Mouse (Mus musculus) right cerebral cortex, postnatal 10 days (tissue): Measurements from ENCODE around the gene Col27a1.
A peak's percentile ranks its signal among the peaks of the same experiment; 100 is the strongest.

Experiments used
- DNase-seq, 2 experiments: peaks; one replicate each; pipeline ENCODE4 v3.0.0; 2021; ENCODE audit warnings: low spot score in 2 of 2

The Col27a1 gene

DNA sequence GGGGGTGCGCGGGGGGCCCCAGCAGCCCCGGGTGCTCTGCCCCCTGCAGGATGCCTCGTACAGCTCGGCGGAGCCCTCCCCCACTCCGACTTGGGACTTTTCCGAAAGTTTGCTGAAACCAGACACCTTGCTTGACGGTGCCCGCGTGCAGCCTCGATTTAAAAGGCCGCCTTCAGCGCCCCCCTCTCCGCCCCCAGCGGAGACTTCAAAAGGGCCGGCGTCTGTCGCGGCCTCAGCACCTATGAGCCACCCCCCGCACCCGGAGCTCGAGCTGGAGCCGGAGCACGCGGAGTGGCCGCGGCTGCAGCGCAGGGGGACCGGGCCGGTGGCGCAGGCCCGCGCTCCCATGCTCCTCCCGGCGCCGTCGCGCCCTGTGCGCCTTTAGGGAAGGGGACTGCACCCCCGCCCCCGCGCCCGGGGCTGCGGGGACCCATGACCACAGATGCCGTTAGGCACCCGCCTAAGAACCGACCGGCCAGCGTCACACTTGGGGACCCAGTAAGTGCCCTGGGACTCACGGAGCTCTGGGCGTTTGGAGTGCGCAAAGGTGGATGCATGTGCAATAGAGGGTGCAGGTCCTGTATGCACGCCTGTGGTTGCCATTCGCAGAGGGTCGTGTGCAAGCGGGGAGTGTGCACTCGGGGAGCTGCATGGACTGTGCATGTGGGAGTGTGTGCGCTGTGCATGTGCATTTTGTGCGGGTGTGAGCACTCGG lies at the start of gene Col27a1:
TSS of gene Col27a1 (plus strand) at position 98 of the 715 bp plus-strand sequence.
- no peak for DNase-seq

- no peak for DNase-seq
Measured at GRCm38 (mm10) chr4:63165636-63166035, 48.2 kb upstream of the Col27a1 start.

GRCm38 (mm10) chr4:63166323-63166722 lies 47.5 kb upstream of the Col27a1 start:
- no peak for DNase-seq

- no peak for DNase-seq
Measured at GRCm38 (mm10) chr4:63170061-63170460, 43.7 kb upstream of the Col27a1 start.

DNA sequence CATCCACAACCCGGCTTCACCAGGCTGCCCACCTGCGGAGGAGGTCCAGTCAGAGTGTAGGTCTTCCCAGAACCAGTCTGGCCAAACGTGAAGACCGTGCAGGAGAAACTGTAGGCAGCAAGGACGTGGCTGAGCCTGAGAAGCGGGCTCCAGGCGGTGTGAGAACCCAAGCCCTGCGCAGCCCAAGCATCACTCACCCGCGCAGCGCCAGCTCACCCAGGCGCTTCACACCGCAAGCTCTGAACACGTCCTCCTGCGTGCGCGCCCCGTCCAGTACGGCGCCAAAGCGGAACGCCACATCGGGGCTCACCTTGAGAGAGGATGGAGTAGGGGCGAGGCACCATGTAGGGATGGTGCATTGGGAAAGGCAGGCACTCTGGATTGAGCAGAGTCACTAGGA lies 42.7 kb upstream of the Col27a1 start:
- no peak for DNase-seq

DNA sequence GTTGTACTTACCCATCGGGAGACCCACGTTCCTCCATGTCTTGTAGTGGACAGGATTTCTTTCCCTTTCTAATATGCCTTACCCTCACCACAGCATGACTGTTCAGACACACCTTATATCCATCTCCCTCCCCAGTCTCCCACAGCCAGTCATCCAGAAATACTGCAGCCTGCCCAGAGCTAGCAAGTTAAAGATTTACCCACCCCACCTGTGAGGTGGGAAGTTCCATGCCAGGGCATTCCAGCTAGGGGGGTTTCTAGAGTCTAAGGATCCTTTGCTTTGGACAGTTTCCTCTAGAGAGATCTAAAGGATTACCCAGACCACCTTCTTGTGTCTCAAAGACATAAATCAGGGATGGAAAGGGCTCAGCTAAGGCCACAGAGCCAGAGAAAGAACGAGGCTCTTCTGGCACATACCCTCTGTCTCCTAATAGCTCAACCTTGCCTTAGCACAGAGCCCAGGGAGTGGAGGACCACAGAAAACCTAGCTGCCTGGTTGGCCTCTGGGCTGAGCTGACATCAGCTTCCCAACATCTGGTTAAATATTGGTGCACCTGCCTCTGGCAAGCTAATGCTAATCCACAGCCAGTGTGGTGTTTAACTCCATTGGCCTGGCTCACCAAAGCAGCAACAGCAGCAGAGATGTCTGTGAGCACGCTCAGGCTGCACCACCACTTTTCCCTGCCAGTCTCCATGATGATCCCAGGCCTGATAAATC lies 41.7 kb upstream of the Col27a1 start, which contains the start of gene Kif12:
TSS of gene Kif12 (minus strand) at position 163 of the 717 bp plus-strand sequence.
- no peak for DNase-seq

DNA sequence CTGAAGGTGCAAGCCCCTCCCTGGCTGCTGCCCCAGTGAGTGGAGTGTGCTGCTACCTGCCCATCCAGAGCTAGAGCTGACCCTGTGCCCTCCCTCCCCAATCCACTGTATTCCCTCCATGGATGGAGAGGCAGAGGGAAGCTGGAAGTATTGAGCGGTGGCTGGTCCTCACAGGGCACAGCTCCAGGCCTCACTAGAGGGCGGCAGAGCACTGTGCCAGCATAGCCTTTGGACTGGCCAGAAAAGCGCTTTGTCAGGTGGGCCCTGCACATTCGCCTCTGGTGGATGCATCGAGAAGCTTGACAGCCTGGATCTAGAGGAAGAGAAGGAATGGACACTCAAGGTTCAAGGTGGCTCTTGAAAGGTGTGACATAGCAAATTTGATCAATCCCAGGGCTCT lies 32.2 kb upstream of the Col27a1 start:
- peak; percentile 70 to 84 for DNase-seq

- peak; percentile 34 to 35 for DNase-seq
Measured at GRCm38 (mm10) chr4:63186281-63186870, 27.4 kb upstream of the Col27a1 start.

DNA sequence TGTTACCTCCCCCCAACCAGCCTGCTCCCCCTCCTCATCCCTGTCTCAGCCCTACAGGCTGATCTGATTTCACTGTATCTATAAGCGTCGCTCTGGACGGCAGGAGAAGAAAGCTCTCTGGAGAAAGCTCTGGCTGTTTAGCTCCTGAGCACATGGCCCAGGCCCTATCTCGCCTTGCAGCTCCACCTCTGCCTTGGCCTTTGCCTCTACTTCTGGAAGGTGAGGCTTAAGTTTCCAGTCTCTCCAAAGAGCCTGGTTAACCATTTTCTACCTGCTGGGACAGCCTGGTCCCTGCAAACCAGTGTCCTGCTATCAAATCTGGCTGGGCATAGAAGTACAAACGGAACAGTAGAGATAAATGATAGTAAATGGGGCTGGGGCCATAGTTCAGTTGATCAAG lies 22.2 kb upstream of the Col27a1 start:
- no peak for DNase-seq

- DNase-seq, result no peak
Measured at GRCm38 (mm10) chr4:63194366-63194765, 19.4 kb upstream of the Col27a1 start.

DNA sequence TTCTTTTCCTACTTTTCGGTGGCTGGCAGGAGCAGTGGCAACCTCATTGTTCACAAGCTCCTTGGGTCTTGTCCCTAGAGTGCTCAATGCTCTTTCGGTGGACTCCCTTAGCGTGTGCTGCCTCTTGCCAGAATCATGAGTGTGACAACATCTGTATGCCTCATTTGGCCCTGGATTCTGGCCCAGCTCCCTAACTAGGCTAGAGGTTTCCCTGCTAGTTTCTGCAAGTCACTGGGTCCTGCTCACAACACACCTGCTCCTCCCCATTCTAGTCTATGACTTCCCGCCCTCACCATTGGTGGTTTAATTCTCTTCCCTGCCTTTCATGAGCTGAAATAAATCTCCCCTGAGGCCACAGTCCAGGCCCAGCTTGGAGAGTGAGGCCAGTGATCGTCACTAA lies 14.4 kb upstream of the Col27a1 start:
- no peak for DNase-seq

- no peak for DNase-seq
Measured at GRCm38 (mm10) chr4:63203874-63204273, 9.9 kb upstream of the Col27a1 start.

DNA sequence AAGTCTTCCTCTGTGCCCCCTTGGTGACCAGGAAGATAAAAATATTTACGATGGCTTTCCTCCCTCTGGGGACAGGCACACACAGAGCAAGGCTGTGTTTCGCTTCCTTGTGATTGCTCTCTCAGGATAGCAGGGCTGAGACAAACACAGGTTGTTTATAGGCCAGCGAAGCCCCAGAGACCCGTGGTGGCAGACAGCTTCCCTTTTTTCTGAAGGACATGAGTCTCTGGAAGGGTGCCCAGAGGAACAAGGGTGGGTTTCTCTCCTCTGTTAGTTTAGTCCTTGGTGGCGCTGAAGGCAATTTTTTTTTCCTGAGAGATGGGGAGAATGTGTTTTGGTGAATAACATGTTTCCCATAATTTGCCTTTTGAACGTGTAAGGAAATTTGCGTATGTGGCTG lies 8.2 kb upstream of the Col27a1 start:
- peak; percentile 76 to 80 for DNase-seq

GRCm38 (mm10) chr4:63215185-63215992 lies 1.6 kb downstream of the Col27a1 start:
- peak; percentile 68 to 83 for DNase-seq

DNA sequence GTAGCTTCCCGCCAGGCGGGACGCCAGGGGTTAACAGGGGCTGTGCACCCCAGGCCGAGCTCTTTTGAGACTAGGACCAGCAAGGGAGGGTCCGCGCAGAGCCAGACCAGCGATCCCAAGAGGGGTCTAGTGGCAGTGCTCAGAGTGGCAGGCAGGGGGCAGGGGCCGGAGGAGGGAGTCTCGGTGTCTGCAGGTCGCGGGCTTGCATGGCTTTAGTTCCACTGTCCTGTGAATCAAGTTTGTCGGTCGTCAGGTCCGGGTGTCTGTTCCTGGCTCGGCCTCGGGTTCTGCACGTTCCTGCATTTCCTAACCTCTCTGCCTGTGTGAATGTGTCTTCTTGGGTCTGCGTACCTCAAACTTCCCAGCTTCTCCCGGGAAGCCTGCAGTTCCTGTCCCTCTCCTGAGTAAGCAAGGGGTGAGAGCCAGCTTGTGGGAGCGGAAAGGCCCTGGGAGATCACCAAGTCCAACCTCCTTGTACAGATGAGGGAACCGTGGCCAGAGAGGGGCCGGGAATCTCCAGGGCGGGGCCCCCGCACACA lies 2.3 kb downstream of the Col27a1 start:
- DNase-seq, result peak in 1 of 2 experiments; percentile 58

GRCm38 (mm10) chr4:63216566-63216965 lies 2.8 kb downstream of the Col27a1 start:
- no peak for DNase-seq

DNA sequence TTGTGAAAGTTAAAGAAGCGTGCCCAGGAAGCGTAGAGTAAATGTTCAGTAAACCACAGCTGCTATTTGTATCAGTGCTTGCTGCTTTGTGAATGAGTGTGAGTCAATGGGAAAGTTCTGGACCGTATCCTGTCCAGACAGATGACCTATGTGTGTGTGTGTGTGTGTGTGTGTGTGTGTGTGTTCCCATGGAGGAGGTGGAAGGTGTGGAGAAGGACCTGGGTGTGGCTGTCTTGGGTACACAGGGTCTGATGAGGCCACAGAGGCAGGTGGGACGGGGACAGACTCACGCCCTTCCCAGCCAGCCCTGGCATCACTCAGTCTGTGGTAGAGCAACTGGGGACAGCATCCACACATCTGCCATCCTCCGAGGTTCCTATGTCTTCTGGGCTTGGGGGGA lies 3.7 kb downstream of the Col27a1 start:
- no peak for DNase-seq

DNA sequence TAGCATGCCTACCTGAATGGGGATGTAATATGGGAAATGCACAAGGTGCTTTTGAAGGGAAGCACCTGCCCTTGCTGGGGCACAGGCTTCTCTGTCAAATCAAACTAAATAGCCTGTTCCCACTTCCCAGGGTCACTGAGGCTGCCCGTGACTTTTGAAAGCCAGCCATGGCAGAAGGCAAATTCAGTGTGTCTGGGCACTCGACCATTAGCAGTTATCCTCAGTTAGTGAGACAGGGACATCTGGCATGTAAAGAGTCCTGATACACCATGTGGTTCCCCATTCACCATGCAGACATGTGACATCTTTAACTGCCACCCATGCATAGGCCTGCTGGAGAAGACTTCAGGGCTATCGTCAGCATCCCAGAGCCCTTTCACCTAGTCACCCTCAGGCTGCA lies 5.3 kb downstream of the Col27a1 start:
- no peak for DNase-seq

DNA sequence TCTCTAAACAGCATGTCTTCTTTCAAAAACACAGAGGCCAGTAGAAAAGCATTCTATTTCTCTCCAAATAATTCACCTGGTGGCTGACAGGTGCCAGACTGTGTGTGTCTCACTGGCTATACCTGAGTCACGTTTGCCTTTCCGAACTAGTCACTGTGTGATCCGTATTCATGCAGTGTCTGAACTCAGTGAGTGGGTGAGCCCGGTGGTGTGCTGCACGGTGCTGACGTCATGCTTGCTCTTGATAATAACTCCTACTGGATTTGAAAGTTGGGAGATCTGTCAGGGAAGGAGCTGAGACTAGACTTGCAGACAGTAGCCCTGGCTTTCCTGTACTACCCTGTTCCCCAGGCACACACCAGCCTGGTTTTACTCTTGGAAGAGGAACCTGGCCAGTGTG lies 5.8 kb downstream of the Col27a1 start:
- no peak for DNase-seq

GRCm38 (mm10) chr4:63221096-63221958 lies 7.5 kb downstream of the Col27a1 start:
- DNase-seq, result no peak

GRCm38 (mm10) chr4:63222246-63222645 lies 8.4 kb downstream of the Col27a1 start:
- DNase-seq, result no peak
